Comparison of ENCODE assay signal across 8 mouse cellular contexts in genomic region chr4:41497579-41497978, GRCm38 (mm10). TPM values are rescaled to one million over a fixed set of nuclear protein-coding genes. Genes with fewer than 3 reads are reported as not detected.
DNase-seq lines count a peak whose midpoint lies in the region; ATAC-seq and TF ChIP-seq lines count a peak whose summit lies in the region.

No protein-coding gene starts in this region.

- H3K4me1 ChIP-seq in cerebellum, adult 2 months (ENCODE audit: control insufficient read depth, insufficient read depth, low read length) = no peaks in the 10 kb centered on the region
- H3K4me1 ChIP-seq in testis, adult 2 months (ENCODE audit: control insufficient read depth, insufficient read depth, low read length) = peaks cover 30% of the 10 kb centered on the region
- H3K4me1 ChIP-seq in limb, embryonic 10.5 days = peaks cover 29% of the 10 kb centered on the region
- H3K4me1 ChIP-seq in neural tube, embryonic 12.5 days = peaks cover 26% of the 10 kb centered on the region

- peak overlapping the region; percentile 61 for H3K4me2 ChIP-seq in neural tube, embryonic 12.5 days (replicated peaks)

- no peaks in the 10 kb centered on the region for H3K9me3 ChIP-seq in limb, embryonic 10.5 days (replicated peaks)
- H3K9me3 ChIP-seq in neural tube, embryonic 12.5 days = no peaks in the 10 kb centered on the region

- no peak for TF ChIP-seq POLR2A in cerebellum, adult 2 months (IDR thresholded peaks at IDR 0.05; ENCODE audit: borderline replicate concordance, insufficient read depth, low read length)
- TF ChIP-seq POLR2A in testis, adult 2 months (IDR thresholded peaks at IDR 0.05; ENCODE audit: control insufficient read depth, low read depth, low read length) = no peak

- no peaks in the 10 kb centered on the region for H3K27me3 ChIP-seq in cerebellum, adult 2 months (ENCODE audit: control insufficient read depth, insufficient read depth, low read length)
- no peaks in the 10 kb centered on the region for H3K27me3 ChIP-seq in testis, adult 2 months (ENCODE audit: control insufficient read depth, insufficient read depth, low read length)
- H3K27me3 ChIP-seq in limb, embryonic 10.5 days (ENCODE audit: low read depth, poor library complexity, severe bottlenecking) = peaks cover 88% of the 10 kb centered on the region
- H3K27me3 ChIP-seq in neural tube, embryonic 12.5 days (replicated peaks) = peaks cover 71% of the 10 kb centered on the region

- peak overlapping the region; percentile 20 for H3K4me3 ChIP-seq in cerebellum, adult 2 months (replicated peaks; ENCODE audit: insufficient read depth, low read depth, low read length)
- peak overlapping the region; percentile 85 for H3K4me3 ChIP-seq in testis, adult 2 months (ENCODE audit: control insufficient read depth, low read depth, low read length)
- peak overlapping the region; percentile 46 for H3K4me3 ChIP-seq in limb, embryonic 10.5 days
- H3K4me3 ChIP-seq in neural tube, embryonic 12.5 days = peak overlapping the region; percentile 29

- no peak for DNase-seq in cerebellum, adult 2 months
- no peak for DNase-seq in cerebellum, adult 9-11 months
- no peak for DNase-seq in testis, postnatal 14 days (ENCODE audit: low spot score)
- peak; percentile 78 for DNase-seq in limb, embryonic 10.5 days (ENCODE audit: low spot score)
- DNase-seq in left cerebral cortex, adult 18-20 months (ENCODE audit: low spot score in 2 of 2) = no peak
- DNase-seq in cerebellum, postnatal 36 days = no peak

- TF ChIP-seq CTCF in cerebellum, adult 2 months (IDR thresholded peaks at IDR 0.05; ENCODE audit: borderline replicate concordance, insufficient read depth, low read depth, low read length) = no peak
- TF ChIP-seq CTCF in testis, adult 2 months (IDR thresholded peaks at IDR 0.05; ENCODE audit: control insufficient read depth, insufficient read depth, insufficient replicate concordance, low read depth, low read length) = no peak

- no peaks in the 10 kb centered on the region; the same call in 1 of the 2 replicates for H3K36me3 ChIP-seq in testis, adult 2 months (ENCODE audit: control insufficient read depth, insufficient read depth, low read length)
- H3K36me3 ChIP-seq in limb, embryonic 10.5 days = no peaks in the 10 kb centered on the region
- H3K36me3 ChIP-seq in neural tube, embryonic 12.5 days = no peaks in the 10 kb centered on the region

- 16% methylated on average over 34 of the region's 34 CpGs for WGBS in cerebellum, adult 2 months
- 1% methylated on average over 34 of the region's 34 CpGs for WGBS in limb, embryonic 10.5 days
- 2% methylated on average over 34 of the region's 34 CpGs for WGBS in neural tube, embryonic 12.5 days

- H3K9ac ChIP-seq in neural tube, embryonic 12.5 days = no peak overlapping the region

- H3K27ac ChIP-seq in cerebellum, adult 2 months (ENCODE audit: insufficient read depth, low read length) = no peak overlapping the region
- peak overlapping the region; percentile 62 for H3K27ac ChIP-seq in testis, adult 2 months (ENCODE audit: control insufficient read depth, insufficient read depth, low read depth, low read length)
- no peak overlapping the region for H3K27ac ChIP-seq in limb, embryonic 10.5 days
- no peak overlapping the region for H3K27ac ChIP-seq in neural tube, embryonic 12.5 days

- ATAC-seq in neural tube, embryonic 12.5 days (ENCODE audit: low FRiP score, low read depth) = 0 out of 2 replicates have a peak, but pooled peaks have one; percentile 10

RNA-seq across cellular contexts. Expression of gene AI464131, which starts 5.3 kb away (rescaled TPM):
- polyA plus RNA-seq in cerebellum, adult 2 months (2012; rRNA removed) = 18.6 and 19.9 TPM in 2 replicates
- polyA plus RNA-seq in testis, adult 2 months (2012; rRNA removed) = 9.8 and 11.1 TPM in 2 replicates
- 3.4 and 5.2 TPM in 2 replicates for polyA plus RNA-seq in limb, embryonic 10.5 days (2016; fragmentation: Nextera tagmentation; extraction: Ambion mirVana)
- polyA plus RNA-seq in neural tube, embryonic 12.5 days (2016; fragmentation: Nextera tagmentation; extraction: Ambion mirVana) = 6.4 and 8.9 TPM in 2 replicates
- total RNA-seq in left cerebral cortex, adult 18-20 months (2021) = 10 to 100 TPM; 23.5 to 24.3 TPM

RNA-seq across cellular contexts. Expression of gene 1110017D15Rik, which starts 19.6 kb away (rescaled TPM):
- polyA plus RNA-seq in cerebellum, adult 2 months (2012; rRNA removed) = 4.3 and 6.4 TPM in 2 replicates
- 1,051 and 1,062 TPM in 2 replicates for polyA plus RNA-seq in testis, adult 2 months (2012; rRNA removed)
- polyA plus RNA-seq in limb, embryonic 10.5 days (2016; fragmentation: Nextera tagmentation; extraction: Ambion mirVana) = 4.3 and 7.3 TPM in 2 replicates
- polyA plus RNA-seq in neural tube, embryonic 12.5 days (2016; fragmentation: Nextera tagmentation; extraction: Ambion mirVana) = 3.7 and 5.1 TPM in 2 replicates
- total RNA-seq in left cerebral cortex, adult 18-20 months (2021) = 1 to 10 TPM; 5.1 to 5.7 TPM

RNA-seq across cellular contexts. Expression of gene Nudt2, which starts 32.6 kb away (rescaled TPM):
- polyA plus RNA-seq in cerebellum, adult 2 months (2012; rRNA removed) = 47.7 and 47.9 TPM in 2 replicates
- polyA plus RNA-seq in testis, adult 2 months (2012; rRNA removed) = 12.6 and 14.3 TPM in 2 replicates
- polyA plus RNA-seq in limb, embryonic 10.5 days (2016; fragmentation: Nextera tagmentation; extraction: Ambion mirVana) = 54.3 and 56.9 TPM in 2 replicates
- 54.3 and 57.6 TPM in 2 replicates for polyA plus RNA-seq in neural tube, embryonic 12.5 days (2016; fragmentation: Nextera tagmentation; extraction: Ambion mirVana)
- total RNA-seq in left cerebral cortex, adult 18-20 months (2021) = 10 to 100 TPM; 31.9 to 33.9 TPM

RNA-seq across cellular contexts. Expression of gene Kif24, which starts 32.9 kb away (rescaled TPM):
- polyA plus RNA-seq in cerebellum, adult 2 months (2012; rRNA removed) = 0.39 and 0.57 TPM in 2 replicates
- 11.3 and 11.9 TPM in 2 replicates for polyA plus RNA-seq in testis, adult 2 months (2012; rRNA removed)
- 14.1 and 14.5 TPM in 2 replicates for polyA plus RNA-seq in limb, embryonic 10.5 days (2016; fragmentation: Nextera tagmentation; extraction: Ambion mirVana)
- 10.0 TPM in 2 replicates for polyA plus RNA-seq in neural tube, embryonic 12.5 days (2016; fragmentation: Nextera tagmentation; extraction: Ambion mirVana)
- total RNA-seq in left cerebral cortex, adult 18-20 months (2021) = 1 to 10 TPM in 1 of 2 experiments, under 1 TPM in 1; 0.49 to 1.2 TPM

Comparison
In these comparisons a context has a peak if more than half of its experiments do, and no peak if none do; other contexts are left out.
1. H3K4me3 ChIP-seq: peak in every context shown above with its lines; median percentile 85 in testis, adult 2 months; 46 in limb, embryonic 10.5 days; 29 in neural tube, embryonic 12.5 days; 20 in cerebellum, adult 2 months.
2. RNA of gene 1110017D15Rik, which starts 19.6 kb away (polyA plus RNA-seq): 1,051 to 1,062 TPM in testis, adult 2 months; 4.3 to 7.3 TPM in limb, embryonic 10.5 days, 4.3 to 6.4 TPM in cerebellum, adult 2 months and 3.7 to 5.1 TPM in neural tube, embryonic 12.5 days; every median in the first group is over 100 times any median in the second.